Mouse (Mus musculus): ENCODE data around the gene Lamtor2.

The Lamtor2 gene

DNA sequence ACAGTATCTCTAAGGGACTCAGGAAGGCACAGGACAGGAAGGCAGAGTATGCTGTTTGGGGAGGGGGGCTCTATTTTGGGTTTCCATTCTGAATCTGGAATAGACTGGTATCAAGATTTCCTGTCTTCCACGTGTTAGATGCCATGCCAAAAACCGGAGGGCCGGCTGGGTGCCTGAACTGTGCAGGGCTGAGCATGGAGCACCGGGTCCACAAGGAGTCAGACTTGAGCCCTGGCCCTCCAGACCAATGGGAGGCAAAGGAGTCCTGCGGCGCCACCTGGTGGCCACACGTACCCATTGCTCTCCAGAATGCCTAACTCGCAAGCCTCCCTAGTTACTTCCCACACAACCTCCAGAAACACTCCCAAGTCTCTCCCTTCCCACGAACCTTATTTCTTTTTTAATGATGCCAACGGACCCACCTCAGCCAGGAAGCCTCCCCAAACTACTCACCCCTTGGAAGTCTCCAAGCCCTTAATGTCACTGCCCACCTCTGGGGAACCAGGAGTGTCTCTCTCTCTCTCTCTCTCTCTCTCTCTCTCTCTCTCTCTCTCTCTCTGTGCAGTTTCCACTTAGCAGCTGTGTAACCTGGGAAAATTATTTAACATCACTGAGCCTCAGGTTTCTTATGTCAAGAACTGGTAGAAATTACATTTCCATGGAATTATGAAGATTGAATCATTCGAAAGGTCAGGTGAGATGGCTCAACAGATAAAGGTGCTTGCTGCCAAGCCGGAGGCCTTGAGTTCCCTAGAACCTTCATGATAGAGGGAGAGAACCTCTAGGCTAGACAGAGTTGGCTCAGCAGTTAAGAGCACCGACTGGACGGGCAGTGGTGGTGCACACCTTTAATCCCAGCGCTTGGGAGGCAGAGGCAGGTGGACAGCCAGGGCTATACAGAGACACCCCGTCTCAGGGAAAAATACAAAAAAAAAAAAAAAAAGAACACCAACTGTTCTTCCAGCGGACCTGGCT is 26.4 kb downstream of the Lamtor2 start:
- peak; percentile 69 to 73 for DNase-seq (ENCODE audit: low spot score in 2 of 2)

DNA sequence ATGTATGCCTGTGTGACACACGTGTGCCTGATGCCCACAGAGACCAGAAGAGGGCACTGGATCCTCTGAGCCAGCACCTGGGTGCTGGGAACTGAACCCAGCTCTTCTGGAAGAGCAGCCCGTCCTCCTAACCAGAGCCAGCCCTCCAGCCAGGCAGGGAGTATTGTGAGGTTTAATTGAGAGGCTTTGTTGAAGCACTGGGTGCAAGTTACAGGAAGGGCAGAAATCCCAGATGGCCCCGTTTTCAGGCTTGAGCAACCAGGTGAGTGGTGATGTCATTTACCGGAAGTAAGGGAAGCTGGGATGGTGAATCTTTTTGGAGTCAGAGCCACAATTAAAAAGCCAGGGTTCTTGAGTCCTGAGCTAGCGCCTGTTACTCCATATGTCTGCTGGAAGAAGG is 27.9 kb downstream of the Lamtor2 start:
- no peak for DNase-seq (ENCODE audit: low spot score in 2 of 2)

DNA sequence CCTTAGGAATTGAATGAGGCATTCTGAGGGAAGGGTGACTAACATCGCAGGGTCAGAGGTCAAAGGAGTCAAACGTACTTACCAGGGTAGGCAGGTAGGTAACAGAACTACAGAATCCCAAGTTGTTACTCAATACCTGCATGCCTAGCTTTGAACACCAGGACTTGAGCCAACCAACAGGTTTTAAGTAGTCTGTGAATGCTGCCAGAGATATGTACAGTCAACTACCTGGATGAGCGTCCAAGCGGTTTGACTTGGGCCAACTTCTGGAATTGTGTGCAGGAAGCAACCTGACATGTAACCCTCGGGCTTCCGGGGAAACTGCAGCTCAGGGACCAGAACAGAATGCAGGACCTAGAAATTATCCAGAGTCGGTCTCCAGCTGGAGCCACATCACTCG is 29.8 kb downstream of the Lamtor2 start:
- no peak for DNase-seq (ENCODE audit: low spot score in 2 of 2)

- DNase-seq (ENCODE audit: low spot score in 2 of 2), result peak in 1 of 2 experiments; percentile 46
Observed at GRCm38 (mm10) chr3:88521803-88522331, 31.0 kb downstream of the Lamtor2 start.

DNA sequence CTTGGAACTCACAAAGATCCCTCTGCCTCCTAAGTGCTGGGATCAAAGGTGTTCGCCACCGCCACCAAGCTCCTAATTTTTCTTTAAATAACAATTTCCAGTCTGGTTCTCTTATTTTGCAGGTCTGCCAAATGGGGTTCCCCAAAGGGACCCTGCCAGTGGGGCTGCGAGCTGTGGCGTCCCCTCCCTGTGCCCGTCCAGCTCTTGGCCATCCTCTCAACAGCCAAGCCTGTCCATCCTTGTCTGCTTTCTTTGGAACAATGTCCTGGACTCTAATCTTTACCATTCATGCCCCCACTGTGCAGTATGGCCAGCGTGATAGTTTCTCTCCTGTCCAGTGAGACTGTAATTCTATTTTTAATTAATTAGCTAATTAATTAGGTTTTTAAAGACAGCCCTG is 31.7 kb downstream of the Lamtor2 start:
- DNase-seq (ENCODE audit: low spot score in 2 of 2), result no peak

DNA sequence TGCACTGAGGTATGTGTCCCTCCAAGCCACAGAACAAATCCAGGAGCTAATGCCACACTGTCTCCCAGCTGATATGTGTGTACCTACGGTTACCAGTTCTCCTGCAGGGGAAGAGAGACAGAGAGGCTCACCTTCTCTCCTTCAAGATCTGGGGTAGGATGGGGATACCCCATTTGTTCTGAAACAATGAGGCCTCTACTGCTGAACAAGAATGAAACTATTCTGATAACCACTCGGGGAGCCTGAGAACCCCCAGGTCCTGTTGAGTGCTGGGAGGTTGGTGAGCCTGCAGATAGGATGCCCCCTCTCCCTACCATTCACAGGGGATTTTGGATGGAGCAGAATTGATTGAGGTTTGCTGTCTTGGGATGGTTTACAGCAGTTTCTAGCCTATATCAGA is 32.8 kb downstream of the Lamtor2 start:
- no peak for DNase-seq (ENCODE audit: low spot score in 2 of 2)

DNA sequence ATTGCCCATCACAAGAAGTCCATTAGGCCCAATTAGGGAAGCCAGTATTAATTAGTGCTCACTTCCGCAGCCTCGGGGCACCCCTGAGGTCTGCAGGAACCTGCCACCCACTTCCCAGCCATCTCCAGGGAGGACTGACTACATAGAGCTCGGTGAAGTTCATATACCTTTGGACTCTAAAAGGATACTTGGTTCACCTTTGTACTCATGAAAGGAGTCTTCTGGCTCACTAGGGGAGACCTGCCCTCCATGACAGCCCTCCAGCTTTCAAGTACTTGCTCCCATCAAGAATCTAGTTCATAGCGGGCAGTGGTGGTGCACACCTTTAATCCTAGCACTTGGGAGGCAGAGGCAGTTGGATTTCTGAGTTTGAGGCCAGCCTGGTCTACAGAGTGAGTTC is 34.5 kb downstream of the Lamtor2 start:
- no peak for DNase-seq (ENCODE audit: low spot score in 2 of 2)

DNA sequence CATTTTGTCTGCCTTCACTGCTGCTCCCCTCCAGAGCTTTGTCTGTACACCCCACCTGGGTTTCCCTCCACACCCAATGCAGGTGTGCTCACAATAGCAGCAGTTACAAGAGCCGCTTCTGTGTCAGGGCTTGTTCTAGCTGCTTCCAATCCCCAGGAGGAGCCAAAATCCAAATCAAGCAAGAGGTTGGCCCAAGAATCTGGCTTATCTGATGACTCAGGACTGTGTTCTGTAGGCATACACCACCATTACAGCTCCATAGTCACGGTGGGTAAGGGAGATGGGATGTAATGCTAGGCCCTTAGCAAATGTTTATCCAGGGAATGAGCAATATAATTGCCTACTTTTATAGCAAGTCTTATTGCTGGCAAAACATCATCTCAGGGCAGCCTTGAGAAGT is 36.5 kb downstream of the Lamtor2 start:
- DNase-seq (ENCODE audit: low spot score in 2 of 2), result no peak

GRCm38 (mm10) chr3:88515095-88515386 is 37.8 kb downstream of the Lamtor2 start:
- no peak for DNase-seq (ENCODE audit: low spot score in 2 of 2)

DNA sequence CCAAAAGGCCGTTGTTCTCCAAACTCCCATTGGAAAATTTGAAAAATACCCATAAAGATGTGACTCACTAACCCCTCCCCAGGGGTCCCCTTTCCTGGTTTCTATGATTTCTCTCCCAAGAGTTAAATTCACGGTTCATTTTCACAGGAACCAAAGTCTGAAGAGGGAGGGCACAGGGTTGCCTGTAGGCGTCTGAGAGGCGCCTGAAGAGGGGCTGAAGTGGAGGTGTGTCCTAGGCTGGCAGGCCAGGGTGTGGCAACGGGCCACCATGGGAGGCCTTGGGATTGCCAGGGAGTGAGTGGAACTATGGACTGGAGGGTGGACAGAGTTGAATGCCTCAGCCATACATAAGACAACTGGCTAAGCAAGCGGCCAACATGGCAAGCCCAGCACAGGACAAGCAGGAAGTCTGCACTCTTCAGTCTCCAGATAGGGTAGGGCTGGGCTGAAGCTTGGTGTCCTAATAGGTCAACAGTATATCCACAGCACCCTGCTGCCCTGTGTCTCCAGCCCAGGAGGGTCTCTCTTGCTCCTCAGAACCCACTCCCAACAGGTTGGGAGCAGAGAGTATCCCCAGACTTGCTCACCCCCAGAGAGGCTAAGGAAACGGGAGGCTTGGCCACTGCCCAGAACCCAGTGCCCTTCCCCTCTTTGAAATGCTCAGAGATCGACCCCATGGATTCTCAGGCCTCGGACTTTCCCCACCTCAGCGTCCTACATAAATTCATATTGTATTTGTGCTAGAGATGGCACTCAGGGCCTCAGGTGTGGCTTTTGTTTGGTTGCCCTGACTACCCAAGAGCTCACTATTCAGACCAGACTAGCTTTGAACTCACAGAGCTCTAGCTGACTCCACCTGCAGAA is 38.4 kb downstream of the Lamtor2 start:
- DNase-seq (ENCODE audit: low spot score in 2 of 2), result no peak

GRCm38 (mm10) chr3:88513546-88514115 is 39.2 kb downstream of the Lamtor2 start:
- DNase-seq (ENCODE audit: low spot score in 2 of 2), result no peak

GRCm38 (mm10) chr3:88512896-88513545 is 39.9 kb downstream of the Lamtor2 start:
- DNase-seq (ENCODE audit: low spot score in 2 of 2), result no peak

- no peak for DNase-seq (ENCODE audit: low spot score in 2 of 2)
Observed at GRCm38 (mm10) chr3:88512141-88512895, 40.6 kb downstream of the Lamtor2 start.

GRCm38 (mm10) chr3:88511559-88511958 is 41.3 kb downstream of the Lamtor2 start:
- no peak for DNase-seq (ENCODE audit: low spot score in 2 of 2)

- no peak for DNase-seq (ENCODE audit: low spot score in 2 of 2)
Observed at GRCm38 (mm10) chr3:88510421-88511289, 42.2 kb downstream of the Lamtor2 start.

DNA sequence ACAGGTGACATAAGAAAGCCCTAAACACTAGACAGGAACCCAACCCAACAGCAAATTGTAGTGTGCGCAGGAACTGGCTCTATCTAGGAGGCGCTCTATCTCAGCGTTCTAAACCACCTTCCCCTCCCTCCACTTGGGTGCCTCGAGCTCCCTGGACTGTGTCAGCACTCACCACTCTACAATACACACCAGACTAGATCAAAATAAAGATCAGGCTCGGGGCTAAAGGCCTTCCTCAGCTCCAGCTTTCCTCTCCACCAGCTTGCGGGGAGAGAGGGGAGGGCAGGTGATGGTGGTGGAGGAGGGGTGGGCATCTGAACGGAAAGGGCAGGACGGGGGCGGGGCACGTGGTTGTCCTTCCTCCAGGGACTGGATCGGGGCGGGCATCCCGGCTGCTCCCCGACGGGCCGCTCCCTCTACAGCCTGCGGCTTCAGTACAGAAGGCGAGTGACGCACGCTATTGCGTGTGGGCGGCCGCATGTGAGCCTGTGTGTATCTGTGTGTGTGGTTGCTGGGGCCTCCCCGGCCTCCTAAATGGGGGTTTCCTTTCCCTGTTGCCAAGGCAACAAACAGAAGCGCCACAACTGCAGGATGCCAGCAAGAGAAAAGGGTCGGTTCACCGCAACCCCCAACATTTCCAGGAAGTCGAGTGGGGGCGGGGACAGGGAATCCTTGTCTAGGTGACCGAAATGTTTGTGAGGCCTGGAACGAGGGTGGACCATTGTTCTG is 43.0 kb downstream of the Lamtor2 start, which contains the start of gene Lmna:
Gene Lmna, minus strand, starts transcription at position 265 of the 729 bp plus-strand sequence.
- DNase-seq (ENCODE audit: low spot score in 2 of 2), result peak; percentile 83 to 90

DNA sequence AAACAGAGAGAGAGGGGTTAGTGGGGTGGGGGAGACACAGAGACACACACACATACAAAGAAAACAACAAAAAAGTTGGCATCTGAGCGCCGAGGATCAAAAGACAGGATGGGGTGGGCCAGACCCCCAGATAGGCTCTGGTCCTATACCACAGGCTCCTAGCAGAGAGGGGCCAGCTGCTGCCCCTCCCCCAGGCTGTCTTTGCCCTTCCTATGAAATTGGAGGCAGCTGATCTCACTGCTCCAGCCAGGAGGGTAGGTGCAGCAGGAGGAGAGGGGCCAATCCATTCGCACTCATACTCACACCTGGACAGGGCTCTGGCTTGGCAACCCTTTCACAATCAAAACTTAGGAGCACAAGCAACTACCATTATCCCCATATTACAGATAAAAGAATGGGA is 43.6 kb downstream of the Lamtor2 start:
- DNase-seq (ENCODE audit: low spot score in 2 of 2), result no peak

DNA sequence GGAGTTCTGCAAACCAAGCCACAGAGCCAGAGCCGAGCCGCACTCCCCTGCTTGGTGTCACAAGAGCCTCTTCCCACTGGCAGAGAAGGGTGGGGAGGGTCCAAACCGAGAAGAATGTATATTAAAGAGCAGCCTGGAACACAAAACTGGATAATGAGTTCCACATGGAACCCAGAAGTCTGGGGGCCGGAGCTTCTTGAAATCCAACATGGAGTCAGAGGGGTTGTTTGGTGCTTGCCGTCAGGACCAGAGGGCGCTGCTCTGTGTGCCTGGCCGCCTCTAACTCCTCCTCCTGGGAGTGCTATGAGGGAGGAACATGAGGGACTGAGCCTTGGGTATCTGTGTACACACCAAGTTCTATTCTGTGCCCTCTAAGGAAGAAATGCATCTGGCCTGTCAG is 47.1 kb downstream of the Lamtor2 start:
- no peak for DNase-seq (ENCODE audit: low spot score in 2 of 2)

GRCm38 (mm10) chr3:88505081-88505480 is 47.8 kb downstream of the Lamtor2 start:
- DNase-seq (ENCODE audit: low spot score in 2 of 2), result no peak

Measured in frontal cortex, postnatal 14 days (tissue).